Mouse (Mus musculus) gastrocnemius, postnatal 25 days (tissue): ENCODE measurements around the gene Trpc1. TPM values are rescaled to one million over a fixed set of nuclear protein-coding genes. Genes with fewer than 3 reads are reported as not detected.
A peak's percentile ranks its signal among the peaks of the same experiment; 100 is the strongest.

Experiments used
- DNase-seq: peaks from one replicate; pipeline ENCODE4 v3.0.0; 2022
- long read RNA-seq, 2 experiments: library from polyadenylated mRNA; stranded (forward); transcript quantifications; one replicate each; pipeline ENCODE4 v2.0.0; 2021
- total RNA-seq, 2 experiments: library from RNA; stranded (reverse); gene quantifications; 1 replicate in 1 of 2; 2 replicates in 1 of 2; pipeline ENCODE4 v1.2.3; 2021

Trpc1 gene
- total RNA-seq = 1 to 10 TPM in 1 of 2 experiments, under 1 TPM in 1; 0.64 to 1.2 TPM
- long read RNA-seq, experiment 1 = 0 reads
- long read RNA-seq, experiment 2 = 0 reads

GRCm38 (mm10) chr9:95750037-95750511 is at the start of gene Trpc1:
Trpc1 (minus strand) TSS chr9:95750375.
- DNase-seq = peak; percentile 73

DNA sequence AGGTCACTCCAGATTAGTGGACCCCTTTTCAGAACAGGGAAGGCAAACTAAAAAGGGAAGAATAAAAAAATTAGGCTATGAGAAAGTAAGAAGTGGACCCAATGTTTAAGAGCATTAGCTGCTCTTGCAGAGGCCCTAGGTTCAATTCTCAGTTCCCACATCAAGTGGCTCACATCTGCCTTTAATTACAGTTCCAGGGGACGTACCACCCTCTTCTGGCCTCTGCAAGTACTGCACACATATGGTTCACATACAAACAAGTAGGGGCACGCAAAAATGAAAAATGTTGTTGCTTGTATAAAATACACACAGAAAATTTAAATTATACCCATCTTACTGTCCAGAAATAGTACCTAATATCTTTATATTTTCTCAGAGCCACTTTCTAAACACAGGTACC is 46.1 kb upstream of the Trpc1 start:
- no peak for DNase-seq

DNA sequence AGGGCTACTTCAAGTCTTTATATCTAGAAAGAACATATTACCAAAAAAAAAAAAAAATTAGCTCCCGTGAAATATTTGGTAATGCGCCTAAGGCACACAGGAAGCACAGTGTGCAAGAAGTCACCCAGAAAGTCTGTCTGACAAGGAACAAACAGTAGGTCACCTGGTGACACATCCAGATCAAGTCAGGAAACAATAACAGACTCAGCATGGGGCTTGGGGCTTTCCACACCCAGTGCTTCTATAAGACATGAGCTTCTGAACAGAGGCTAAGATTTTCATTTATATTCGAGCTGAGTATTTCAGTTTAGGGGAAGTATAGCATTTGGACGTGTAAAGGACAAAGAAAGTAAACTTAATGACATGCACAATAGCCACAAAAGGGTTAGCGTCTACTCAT is 45.7 kb upstream of the Trpc1 start:
- no peak for DNase-seq

DNA sequence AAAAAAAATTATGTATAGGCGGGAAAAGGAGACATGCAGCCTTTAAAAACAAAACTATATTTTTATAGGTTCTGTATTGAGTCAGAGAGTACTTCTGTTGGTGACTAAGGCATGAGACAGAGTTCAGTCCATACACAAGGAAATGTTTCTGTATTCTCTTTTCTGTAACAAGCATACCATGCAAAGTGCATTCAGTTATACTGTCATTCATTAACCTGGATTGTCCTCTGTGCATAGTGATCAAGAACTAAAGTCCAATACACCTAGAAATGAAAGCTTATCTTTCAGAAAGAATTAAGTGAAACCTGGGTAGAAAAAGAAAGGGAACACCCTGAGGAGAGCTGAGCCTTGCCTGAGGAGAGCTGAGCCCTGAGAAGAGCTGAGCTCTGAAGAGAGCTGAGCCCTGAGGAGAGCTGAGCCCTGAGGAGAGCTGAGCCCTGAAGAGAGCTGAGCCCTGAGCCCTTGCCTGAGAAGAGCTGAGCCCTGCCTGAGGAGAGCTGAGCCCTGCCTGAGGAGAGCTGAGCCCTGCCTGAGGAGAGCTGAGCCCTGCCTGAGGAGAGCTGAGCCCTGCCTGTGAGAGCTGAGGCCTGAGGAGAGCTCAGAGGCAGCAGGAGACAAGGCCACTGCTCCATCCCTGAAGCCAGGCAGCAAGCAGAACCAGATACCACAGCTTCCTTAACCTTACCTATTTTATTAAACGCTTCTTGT is 45.1 kb upstream of the Trpc1 start:
- no peak for DNase-seq

- no peak for DNase-seq
These were observed 44.0 kb upstream of the Trpc1 start for GRCm38 (mm10) chr9:95793986-95794744.

DNA sequence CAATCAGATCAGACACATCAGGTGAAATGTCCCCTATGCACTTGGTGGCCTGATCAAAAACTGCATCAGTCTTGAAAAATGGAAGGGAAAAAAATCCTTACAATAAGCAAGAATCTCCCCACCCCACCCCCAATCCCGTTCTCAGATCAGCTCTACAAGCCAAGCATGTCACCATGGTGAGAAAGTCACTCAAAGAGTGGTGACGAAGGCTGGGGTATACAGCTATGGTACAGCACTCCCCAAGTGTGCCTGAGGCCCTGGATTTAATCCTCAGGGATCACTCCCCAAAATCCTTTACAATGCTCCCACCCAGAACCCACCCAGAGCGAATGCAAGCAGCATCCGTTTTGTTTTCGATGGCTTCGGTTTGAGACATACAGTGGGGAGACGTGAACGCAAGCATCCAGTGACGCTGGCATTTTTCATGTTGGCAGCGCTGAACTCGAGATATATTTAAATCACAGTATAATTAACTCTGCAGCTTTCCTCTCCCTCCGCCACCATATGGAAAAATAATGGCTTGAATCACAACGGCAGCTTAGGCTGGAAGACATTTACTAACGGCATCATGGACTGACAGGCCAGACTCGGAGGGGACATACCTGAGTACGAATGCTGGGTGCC is 34.8 kb upstream of the Trpc1 start:
- DNase-seq = no peak

DNA sequence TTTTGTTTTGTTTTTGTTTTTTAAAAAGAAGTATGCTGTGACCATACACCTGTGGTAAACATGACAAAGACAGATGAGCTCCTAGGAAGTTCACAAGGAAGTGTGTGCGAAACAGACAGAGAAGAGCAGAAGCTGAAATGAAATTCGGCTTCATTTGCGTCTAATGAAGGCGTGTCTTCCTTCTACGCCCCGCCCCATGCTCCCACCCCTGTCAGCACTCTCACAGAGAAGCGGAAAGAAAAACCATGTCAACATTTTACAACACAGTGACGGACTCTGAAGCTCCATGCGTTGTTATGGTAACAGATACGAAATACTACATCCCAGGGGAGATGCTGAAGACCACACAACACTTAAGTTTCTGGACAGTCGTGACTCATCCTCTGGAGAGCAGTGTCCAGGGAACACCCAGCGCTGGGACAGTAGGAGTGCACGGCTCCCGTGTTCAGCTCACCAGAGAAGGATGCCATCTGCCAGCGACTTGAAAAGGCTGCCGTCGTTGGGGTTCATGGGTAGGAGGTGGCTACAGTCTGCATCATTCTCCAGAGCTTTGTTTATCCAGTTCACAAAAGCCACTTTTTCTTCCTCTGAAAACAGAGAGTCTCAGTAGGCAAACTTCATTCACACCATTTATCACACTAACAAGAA is 33.6 kb upstream of the Trpc1 start:
- no peak for DNase-seq

GRCm38 (mm10) chr9:95771671-95772070 is 21.5 kb upstream of the Trpc1 start:
- DNase-seq = no peak

DNA sequence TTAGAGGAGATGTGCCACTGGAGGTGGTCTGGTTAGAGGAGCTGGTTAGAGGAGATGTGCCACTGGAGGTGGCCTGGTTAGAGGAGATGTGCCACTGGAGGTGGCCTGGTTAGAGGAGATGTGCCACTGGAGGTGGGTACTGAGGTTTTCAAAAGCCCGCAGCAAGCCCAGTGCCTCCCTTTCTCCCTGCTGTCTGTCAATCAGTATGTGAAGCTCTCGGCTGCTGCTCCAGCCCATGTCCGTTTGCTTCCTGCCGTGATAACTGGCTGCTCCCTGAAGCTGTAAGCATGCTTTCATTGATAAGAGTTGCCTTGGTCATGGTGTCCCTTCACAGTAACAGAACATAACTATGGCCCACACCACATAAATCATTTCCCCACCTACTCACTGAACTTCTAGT is 13.0 kb upstream of the Trpc1 start:
- DNase-seq = no peak

DNA sequence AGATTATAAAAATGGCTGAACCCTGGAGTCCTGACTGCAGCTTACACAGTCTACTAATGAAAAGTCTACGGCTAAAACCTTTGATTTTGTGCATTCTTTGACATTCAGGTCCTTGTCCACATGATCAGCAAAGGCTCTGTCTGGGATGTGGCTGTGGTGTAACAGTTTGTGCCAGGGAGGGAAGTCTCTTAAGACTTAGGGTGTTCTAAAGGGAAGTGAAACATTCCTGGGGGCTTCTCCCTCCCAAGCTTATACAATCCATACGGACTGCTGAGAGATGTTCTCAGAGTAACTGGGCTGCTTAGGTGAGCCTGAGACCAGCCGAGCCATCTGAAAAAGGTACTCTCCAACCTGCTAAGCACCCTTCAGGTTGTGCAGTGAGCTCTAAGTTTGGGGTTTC is 12.1 kb upstream of the Trpc1 start:
- DNase-seq = no peak

- no peak for DNase-seq
These were observed 11.2 kb upstream of the Trpc1 start for GRCm38 (mm10) chr9:95761381-95761780.

DNA sequence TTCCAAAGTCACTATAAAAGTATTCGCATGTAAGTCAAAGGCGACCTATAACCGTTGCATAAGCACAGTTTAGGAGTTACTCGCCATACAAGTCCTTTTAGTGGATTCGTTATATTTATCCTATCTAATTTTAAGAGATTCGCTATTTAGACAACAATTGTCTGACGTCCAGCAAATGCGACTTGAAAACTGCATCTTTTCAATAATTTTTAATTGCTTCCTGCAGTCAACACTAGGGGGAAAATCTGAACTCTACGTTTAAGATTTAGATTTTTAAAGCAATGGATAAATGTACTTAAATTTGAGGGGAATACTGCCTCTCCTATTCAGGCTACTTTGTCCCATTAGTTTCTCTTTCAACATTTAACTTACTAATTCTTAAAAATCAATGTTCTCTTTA is 571 bp upstream of the Trpc1 start:
- DNase-seq = no peak

- DNase-seq = no peak
These were observed 680 bp downstream of the Trpc1 start for GRCm38 (mm10) chr9:95749461-95749928.

DNA sequence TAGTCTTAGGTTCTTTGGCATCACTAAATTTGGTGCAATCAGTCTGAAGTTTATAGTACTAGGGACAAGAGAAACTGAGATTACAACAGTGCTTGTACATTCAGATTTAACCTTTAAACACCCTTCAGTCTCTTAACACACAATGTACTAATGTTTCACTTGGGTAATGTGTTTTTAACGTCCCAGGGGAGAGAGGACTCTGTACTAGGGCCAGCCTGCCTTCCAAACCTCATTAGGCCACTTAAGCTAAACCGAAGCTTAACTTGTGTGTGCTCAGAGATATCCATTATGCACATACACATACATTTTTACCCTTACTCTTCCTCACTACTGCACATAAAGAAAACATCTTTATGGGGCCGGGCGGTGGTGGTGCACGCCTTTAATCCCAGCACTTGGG is 2.9 kb downstream of the Trpc1 start:
- no peak for DNase-seq

DNA sequence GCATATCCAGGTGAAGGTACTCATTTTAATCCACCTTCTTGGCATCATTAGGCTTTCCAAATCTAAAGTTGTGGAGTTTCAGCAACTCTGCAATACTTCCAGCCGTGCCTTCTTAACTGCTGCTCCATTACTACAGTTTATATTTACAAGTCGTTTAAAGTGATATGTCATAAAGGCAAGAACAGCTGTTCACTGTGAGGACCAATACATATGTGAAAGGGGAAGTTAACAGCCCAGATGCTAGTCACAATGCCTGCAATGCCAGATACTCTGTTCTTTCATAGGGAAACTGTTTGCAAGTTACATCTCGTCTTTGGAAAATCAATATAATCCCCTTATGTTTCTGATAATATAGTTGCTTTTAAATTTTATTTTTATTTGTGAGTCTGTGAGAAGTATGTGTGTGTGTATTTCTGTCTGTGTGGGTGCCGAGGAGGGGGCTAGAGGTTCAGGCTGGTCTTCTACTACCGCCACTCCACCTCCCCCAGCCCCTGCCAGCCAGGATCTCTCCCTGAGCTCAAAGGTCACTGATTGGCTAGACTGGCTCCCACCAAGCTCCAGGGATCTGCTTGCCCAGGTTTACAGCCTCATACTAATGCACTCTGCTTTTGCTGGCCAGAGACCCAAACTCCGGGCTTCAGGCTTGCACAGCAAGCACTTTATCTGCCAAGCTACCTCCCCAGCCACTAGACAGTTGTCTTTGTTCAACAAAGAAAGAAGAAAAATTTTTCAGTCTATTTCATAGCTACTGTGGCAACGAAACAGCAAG is 5.1 kb downstream of the Trpc1 start:
- DNase-seq = no peak

DNA sequence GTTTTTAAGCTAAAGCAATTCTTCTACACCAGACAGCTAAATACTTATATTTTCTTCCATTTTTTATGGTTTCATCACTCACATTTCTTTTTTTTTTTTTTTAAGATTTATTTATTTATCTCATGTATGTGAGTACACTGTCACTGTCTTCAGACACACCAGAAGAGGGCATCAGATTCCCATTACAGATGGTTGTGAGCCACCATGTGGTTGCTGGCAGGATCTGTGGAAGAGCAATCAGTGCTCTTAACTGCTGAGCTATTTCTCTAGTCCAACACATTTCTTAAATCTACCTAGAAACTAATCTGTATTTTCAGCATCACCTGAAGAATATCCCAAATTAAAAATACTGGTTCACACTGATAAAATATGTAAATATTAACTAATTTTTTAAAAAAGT is 13.9 kb downstream of the Trpc1 start:
- DNase-seq = no peak

DNA sequence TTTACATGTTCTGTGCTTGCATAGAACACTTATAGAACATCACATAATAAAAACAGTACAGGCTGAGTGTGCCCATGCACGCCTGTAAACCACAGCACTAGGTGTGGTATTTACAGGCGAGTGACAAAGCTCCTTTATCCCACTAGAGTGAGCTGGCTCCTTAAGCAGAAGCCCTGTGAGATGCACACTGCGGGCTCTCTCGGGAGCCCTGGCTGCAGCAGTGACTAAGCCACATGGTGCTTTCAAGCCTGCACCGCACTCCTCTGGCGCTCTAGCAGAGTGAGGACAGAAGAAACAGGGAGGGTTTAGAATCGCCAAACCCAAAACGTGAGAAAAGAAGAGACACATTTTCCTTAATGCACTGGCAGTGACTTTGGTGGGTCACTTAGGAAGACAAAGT is 37.6 kb downstream of the Trpc1 start:
- DNase-seq = no peak

DNA sequence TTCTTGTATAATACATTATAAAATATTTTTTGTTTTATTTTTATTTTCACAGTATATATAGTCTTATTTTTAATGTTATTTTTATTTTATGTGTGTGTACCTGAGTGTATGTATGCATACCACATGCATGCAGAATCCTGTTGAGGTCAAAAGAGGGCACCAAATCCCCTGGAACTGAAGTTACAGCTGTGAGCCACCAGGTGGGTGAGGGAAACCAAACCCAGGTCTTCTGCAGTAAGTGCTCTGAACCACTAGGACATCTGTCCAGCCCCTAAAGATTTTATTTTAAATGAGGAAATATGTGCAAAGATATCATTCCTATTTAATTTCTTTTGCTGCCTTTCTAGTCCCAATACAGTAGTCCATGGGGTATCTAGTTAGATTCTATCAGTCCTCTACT is 41.2 kb downstream of the Trpc1 start:
- no peak for DNase-seq

DNA sequence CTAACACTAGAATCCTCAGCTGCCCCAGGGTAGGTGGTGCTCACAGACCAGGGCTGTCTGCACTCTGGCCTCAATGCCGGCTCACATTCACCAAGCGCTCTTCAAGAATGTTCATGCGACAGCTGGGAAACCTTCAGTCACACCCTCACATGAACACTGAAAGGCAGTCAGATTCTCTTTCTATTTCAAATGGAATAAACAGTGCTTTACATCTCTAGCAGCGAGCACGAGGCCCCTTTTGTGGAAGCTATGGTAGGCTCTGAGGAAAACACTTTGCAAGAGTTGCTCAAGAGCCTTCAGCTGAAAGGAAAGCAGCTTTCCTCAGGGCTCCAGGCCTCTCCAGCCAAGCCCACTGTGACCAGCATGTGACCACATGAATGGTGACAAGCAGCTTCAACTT is 44.8 kb downstream of the Trpc1 start:
- DNase-seq = no peak

DNA sequence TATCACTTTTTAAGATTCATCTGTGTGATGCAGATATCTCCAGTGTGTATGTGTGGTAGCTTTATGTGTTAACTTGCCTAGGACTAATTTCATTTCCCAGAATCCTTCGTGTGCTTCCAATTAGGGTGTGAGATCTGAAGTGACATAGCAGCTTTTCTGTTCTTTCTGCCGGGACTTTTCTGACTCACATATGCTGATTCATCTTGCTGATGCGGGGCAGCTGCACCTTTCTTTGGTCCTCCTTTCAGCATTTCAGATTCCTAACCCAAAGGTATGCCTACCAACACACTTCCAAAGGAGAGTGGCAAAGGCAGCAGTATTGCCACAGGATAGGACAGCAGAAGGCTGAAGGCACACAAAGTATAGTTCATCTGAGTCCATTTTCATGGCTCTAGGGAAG is 46.1 kb downstream of the Trpc1 start:
- no peak for DNase-seq

DNA sequence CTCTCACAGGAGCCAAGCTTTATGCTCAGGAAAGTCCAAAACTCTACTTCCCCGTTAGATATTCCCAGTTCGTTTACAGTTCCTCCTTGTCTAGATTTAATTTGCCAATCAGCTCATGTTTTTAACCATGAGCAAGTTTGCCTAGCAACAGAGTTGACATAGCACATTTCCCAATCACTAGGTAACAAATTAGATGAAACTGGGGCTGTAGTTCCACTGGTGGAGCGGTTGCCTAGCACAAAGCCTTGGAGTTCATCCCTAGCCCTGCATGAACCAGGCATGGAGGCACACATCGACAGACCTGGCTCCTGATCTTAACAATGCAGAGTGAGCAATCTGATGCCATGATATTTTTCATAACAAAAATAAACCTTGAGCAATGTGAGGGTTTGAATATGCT is 50.9 kb downstream of the Trpc1 start:
- no peak for DNase-seq

DNA sequence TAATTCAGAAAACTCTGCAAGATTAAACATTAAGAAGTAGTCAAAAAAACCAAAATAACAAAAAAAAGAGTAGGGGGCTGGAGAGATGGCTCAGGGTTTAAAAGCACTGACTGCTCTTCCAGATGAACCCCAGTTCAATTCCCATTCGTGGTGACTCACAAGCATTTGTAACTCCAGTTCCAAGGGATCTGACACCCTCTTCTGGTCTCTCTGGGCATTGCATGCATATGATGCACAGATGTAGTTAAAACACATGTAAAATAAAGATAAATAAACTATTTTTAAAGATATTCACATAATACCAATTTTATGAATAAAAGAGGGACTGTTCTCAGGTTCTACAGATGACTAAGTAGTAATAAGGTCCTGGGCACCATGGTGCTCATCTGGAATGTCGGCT is 52.4 kb downstream of the Trpc1 start:
- no peak for DNase-seq
